Mouse (Mus musculus) liver, adult (tissue): ENCODE data around the gene Epha2.

ENCODE experiments used
- GATA4 ChIP-seq: IDR thresholded peaks from 2 replicates; pipeline ENCODE4 v1.6.1; 2014; ENCODE audit warnings: mild to moderate bottlenecking, low read length; ENCODE audit not compliant: insufficient replicate concordance

Epha2 gene

GRCm38 (mm10) chr4:141287518-141288004 lies 13.5 kb upstream of the Epha2 start:
- no peak for TF ChIP-seq GATA4

- TF ChIP-seq GATA4: no peak
Measured at GRCm38 (mm10) chr4:141288152-141288551, 12.9 kb upstream of the Epha2 start.

GRCm38 (mm10) chr4:141291571-141292375 lies 9.3 kb upstream of the Epha2 start:
- TF ChIP-seq GATA4: no peak

GRCm38 (mm10) chr4:141295774-141296186 lies 5.3 kb upstream of the Epha2 start:
- no peak for TF ChIP-seq GATA4

- no peak for TF ChIP-seq GATA4
Measured at GRCm38 (mm10) chr4:141297934-141298333, 3.1 kb upstream of the Epha2 start.

GRCm38 (mm10) chr4:141299356-141299755 lies 1.7 kb upstream of the Epha2 start:
- no peak for TF ChIP-seq GATA4

GRCm38 (mm10) chr4:141300196-141300595 lies 844 bp upstream of the Epha2 start:
- TF ChIP-seq GATA4: no peak

GRCm38 (mm10) chr4:141301591-141302427 lies 769 bp downstream of the Epha2 start:
- no peak for TF ChIP-seq GATA4

GRCm38 (mm10) chr4:141302428-141303401 lies 1.7 kb downstream of the Epha2 start:
- TF ChIP-seq GATA4: no peak

- TF ChIP-seq GATA4: no peak
Measured at GRCm38 (mm10) chr4:141303402-141304222, 2.6 kb downstream of the Epha2 start.

GRCm38 (mm10) chr4:141304223-141304611 lies 3.2 kb downstream of the Epha2 start:
- no peak for TF ChIP-seq GATA4

- no peak for TF ChIP-seq GATA4
Measured at GRCm38 (mm10) chr4:141306057-141306456, 5.0 kb downstream of the Epha2 start.

- no peak for TF ChIP-seq GATA4
Measured at GRCm38 (mm10) chr4:141308381-141308780, 7.3 kb downstream of the Epha2 start.
